Mouse (Mus musculus): ENCODE data around the gene Cd28. TPM values are rescaled to one million over a fixed set of nuclear protein-coding genes. Genes with fewer than 3 reads are reported as not detected.

Gene Cd28
- total RNA-seq (2021): under 1 TPM; 0.30 to 0.80 TPM
- long read RNA-seq, experiment 1, partial matches to known transcripts: 0 of 1 reads
- long read RNA-seq, experiment 1, other reads (novel, unspliced or antisense): 1 of 1 reads
- long read RNA-seq, experiment 2, partial matches to known transcripts: 1 of 1 reads
- long read RNA-seq, experiment 2, other reads (novel, unspliced or antisense): 0 of 1 reads

DNA sequence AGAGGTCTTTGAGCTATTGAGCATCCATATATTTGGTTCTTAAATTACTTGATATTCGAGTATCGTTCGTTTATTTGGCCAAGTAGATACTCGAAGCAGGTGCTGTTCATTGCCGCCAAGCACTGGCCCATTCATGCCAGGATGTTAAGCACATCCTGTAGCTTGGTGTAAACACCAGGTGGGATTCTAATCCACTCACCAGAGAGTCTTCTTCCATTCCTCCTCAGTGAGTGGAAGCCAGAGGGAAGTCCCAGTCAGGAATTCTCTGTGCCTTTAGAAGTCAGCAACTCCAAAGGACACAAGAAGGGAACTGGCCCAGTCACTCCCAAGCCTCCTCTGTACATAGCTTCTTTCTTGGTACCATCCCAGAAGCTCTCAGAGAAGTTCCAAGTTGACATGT, at the start of gene Cd28:
Gene Cd28 (plus strand): TSS at position 234 of the 400 bp plus-strand sequence.
- no peak for DNase-seq (ENCODE audit: low spot score in 2 of 2)

DNA sequence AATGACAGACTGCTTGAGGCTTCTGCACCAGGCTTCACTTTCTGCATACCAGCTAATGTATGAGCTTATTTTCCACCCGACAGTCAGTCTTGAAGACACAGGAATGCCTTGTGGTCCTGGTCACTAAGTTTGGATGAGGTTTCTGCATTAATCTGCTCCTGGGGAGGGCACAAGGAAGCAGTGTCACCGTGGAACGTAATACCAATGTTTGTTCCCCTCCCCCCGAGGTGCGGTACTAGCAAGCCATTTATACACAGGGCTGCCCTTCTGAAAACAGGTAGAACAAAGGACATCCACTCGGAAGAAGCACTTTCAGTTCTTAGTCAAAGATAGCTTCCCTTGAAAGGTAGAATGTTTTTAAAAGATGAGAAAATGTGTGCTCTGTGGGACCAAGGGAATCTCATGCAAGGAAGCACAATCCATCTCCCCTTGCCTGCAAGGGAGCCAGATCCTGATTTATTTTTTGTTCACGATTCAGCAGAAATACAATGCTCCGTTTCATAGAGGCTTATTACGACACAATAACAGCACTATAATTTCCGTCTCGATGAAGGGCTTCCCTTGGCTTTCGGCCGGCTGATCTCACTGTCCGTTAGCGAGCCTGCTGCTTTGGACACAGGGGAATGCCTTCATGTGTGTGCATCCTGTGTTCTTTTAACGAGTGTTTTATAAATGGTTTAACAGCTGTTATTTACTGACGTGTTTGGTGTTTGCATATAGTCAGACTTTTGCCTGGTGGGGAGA, 48.6 kb upstream of the Cd28 start:
- DNase-seq (ENCODE audit: low spot score in 2 of 2): no peak

DNA sequence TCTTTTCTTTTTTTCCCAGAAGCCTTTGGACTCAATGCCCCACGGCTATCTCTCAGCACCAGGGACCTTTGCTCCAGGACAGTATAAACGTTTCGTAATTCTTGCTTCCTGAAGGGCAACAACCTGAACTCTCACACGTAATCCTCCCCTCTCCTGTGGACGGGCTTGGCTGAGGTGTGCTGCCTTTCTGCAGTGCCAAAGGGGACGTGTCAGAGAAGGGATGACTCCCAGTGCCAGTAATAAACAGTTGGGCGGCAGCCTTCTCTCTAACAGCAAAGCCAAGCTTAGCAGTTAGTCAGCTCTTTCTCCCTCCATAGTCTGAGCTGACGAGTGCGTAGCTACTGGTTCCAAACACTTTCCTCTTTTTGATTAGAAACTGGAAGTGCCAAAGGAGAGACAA, 47.6 kb upstream of the Cd28 start:
- DNase-seq (ENCODE audit: low spot score in 2 of 2): no peak

DNA sequence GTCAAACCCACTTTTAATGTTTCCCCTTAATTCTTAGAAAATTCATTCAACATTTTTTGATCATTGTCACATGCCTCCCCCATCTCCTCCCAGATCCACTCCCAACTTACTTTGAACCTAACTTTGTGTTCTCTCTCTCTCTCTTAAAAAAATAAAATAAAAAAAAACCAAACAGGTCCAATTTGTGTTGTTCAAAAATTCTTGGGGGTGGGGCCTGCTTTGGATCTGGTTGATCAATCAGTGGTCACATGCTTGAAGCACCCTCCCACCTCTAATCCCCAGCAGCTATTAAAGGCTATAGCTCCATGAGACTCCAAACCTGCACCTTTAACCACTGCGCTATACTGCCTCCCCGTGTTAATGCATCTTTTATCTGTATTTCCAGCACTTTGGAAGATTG, 46.9 kb upstream of the Cd28 start:
- DNase-seq (ENCODE audit: low spot score in 2 of 2): no peak

DNA sequence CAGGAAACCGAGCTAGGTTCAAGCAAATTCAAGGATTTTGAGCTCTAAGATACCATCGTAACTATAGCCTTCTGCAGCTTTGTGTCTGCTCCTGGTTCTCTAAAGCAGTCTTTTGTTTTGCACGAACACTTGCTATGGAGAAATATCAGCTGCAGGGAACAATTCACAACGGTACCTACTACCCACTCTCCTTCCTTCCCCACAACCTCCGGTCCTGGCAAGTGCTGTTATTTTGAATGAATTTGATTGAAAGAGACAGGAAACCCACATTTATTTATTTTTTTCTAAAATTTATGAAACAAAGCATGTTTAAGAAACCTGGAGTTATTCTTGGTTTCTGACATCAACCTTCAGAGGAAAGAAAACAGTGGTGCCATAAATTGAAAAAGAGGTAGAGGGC, 46.4 kb upstream of the Cd28 start:
- DNase-seq (ENCODE audit: low spot score in 2 of 2): no peak

DNA sequence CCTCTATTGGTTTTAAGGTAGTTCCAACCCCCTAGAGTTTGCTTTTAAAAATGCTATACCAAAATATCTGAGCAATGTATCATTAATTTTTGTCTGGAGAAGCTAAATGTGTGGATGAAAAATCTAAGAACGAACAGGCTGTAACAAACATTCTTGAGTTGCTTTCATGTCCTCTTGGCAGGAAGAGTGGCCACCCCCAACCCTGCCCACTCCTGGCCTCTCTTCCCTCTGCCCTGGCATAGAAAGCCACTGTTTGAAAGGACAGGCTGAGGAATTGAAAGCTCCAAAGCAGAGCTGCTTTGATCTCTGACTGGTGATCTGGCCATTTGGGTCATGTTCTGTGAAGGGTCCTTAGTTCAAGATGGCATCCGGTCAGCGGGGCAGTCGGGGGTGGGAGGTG, 32.8 kb upstream of the Cd28 start:
- DNase-seq (ENCODE audit: low spot score in 2 of 2): no peak

DNA sequence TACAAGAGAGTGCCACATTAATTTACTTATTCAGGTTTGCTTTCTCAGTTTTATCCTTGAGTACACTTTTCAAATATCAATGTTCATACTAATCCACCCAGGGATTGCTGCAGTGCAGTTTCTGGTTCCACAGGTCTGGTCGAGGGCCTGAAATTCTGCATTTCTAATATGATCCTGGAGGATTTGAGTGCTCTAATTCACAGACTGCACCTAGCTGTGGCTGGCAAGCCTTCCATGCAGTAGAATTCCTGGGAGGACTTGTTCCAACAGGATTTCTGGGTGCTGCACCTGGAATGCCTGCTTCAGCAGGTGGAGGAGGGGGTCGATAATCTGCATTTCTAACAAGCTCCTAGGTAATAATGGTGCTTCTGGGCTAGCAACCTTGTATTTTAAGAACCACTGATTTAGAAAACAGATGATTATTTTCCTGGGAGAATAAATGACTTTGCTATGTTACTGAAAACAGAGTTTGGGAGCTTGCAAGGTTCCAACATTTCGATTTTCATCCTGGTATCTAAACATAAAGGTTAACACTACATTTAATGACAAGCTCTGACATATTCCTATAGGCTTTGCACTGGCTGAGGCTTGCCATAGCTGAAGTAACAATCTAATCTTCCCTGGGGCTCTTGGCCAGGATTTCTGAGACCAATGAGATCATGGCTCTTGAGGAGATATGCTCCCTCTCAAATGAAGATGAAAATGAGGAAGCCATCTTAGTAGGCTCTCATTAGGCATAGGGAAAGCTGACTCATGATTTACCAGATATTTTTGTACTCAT, 20.3 kb upstream of the Cd28 start:
- DNase-seq (ENCODE audit: low spot score in 2 of 2): no peak

DNA sequence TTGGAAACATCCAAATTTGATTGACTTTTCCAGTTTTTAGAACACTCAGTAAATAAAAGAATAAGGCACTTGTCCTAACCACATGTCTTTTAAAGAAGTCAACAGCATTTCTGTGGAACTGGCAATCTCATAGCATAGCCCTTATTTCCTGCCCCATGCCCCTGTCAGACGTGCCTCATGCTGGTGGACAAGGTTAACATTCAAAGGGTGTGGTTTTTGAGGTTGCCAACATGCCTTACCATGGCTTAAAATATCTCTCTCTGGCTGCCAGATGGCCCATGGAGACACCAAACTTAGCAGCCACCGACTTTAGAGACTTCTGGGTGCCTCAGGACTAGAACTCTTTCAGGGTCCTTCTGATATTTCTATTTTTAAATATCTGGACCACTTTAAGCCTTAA, 14.0 kb upstream of the Cd28 start:
- DNase-seq (ENCODE audit: low spot score in 2 of 2): no peak

DNA sequence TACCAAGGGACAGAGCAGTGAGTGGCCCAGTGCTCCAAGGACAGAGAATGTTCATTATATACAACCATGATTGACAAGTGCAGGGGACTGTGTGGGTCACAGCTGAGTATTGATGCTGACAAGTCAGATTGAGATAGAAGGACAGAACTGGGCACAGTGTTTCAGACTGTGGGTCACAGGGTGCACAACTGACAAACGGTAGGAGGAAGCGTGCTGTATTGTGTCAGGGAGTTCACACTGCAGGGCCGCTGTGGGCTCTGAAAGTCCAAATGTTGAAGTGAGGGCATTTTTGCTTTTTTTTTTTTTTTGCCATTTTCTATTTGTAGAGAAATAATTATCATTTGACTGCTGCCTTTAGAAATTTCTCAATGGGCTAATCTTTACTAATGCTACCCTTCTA, 3.4 kb upstream of the Cd28 start:
- no peak for DNase-seq (ENCODE audit: low spot score in 2 of 2)

DNA sequence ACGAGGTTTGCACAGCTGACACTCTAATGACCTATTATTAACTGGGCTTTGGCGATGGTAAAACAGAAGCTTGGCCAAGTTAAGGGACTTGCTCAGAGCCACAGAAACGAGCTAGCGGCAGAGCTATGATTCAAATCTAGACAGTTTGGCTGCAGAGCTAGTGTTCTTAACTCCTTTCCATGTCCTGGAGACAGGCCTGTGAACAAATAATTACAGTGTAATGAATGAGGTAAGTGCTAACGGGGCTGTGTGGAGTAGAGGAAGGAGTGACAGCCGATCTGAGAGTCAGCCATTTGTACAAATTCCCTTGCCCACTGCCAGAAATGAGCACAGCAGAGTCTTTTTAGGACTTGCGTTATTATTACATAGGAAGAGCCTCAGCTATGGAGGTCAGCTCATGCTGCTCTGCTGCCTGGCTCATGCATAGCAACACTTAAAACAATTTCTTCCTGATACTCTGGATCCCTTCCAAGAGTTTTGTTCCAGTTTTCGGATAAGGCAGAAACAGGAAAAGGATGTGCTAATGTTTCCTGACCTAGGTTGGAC, 876 bp upstream of the Cd28 start:
- no peak for DNase-seq (ENCODE audit: low spot score in 2 of 2)

DNA sequence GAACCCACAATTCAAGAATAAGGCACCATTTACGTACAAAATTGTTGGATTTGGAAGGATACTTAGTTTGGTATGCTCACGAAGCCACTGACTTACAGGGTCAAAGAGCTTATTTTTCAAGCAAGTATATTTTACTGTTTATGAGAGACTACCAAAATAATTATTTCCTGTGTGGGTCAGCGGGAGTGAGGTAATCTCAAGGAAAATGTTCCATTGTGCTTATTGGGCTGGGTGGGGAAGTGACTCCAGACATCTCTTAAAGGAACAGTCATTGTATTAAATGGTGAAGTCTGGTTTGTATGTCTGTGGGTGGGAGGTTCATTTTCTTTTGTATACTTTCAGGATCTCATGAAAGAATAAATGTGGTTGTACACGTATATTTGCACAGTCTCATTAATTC, 2.0 kb downstream of the Cd28 start:
- DNase-seq (ENCODE audit: low spot score in 2 of 2): no peak

DNA sequence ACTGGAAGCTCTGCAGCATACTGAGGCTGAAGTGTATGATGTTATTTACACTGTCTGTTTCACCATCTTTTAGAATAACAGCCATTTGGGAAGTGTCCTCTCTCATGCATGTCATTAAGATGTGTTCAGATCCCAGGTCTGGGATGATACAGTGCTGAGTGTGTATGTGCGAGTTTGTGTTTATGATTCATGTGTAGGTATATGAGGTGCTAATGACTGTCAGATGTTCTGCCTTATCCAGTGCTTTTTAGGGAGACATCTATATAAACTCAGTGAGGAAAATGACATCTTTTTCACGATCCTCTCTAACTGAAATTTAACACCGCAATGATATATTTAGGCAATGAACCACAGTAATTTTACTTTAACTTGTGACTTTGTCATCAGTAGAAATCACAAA, 7.0 kb downstream of the Cd28 start:
- no peak for DNase-seq (ENCODE audit: low spot score in 2 of 2)

DNA sequence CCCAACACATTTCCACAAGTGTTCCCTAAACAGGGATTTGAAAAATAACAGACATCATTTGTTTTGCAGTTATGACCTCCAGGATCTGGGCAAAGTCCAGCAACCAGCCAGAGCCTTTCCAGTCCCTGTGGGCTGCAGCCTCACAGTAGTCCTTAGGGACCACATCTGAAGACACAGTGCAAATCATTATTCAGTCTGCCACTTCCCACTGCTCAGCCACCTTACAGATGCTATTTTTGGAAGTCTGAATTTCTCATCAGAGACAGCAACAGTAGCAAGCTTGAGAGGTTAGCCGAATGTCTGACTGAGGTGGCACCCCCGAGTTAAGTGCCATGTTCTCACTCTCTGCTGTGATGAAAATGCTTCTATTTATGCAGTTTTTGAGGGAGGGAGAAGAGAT, 15.3 kb downstream of the Cd28 start:
- DNase-seq (ENCODE audit: low spot score in 2 of 2): no peak

DNA sequence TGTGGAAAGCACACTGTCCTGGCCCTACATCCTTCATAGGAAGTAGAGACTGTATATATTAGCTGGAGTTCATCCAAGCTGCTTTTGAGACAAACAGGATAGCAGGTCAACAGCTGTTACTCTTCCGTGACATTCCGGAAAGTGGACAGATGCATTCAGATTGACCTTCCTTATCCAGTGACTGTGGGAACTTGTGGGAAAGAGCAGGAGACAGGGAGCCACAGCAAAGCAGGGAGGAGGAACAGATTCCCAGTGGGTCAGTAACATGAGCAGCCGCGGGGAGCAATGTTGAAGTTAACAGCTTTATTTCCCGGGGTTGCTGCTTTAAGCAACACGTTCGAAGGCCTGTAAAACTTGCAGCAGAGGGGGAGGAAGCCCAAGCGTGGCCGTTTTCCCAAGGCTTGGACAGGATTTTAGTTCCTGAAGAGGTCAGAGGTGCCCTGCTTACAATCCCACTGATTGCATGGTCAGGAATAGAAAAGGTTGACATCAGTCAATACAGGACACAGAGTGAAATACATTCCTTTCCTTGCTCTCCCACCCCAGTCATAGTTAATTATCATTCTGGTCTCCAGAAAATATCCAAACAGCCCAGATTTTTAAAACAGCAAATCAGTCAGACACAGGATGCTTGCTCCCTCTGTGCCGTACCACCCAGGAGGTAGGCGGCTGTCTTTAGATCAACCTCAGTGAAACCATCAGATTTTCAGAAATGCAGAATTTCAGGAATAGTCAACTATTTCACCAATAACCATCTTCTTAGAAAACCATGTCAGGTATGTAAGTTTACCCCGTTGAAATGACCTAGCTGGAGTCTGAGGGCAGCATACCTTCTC, 18.7 kb downstream of the Cd28 start:
- no peak for DNase-seq (ENCODE audit: low spot score in 2 of 2)

DNA sequence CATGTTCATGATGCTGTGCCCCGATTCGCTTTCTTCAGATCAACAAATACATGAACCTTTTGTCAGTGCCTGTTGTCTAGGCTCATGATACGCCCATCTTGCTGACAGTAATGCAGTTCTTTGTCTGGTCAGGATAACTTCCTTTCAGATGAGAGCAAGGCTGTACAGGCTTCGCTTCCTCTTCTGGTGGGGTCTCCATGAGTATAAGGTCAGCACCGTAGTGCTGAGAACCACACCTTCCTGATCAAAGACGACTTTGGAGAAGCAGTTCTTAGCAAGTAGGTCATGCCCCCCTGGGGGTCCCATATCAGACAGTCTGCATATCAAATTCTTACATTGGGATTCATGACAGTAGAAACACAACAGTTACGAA, 19.3 kb downstream of the Cd28 start:
- no peak for DNase-seq (ENCODE audit: low spot score in 2 of 2)

DNA sequence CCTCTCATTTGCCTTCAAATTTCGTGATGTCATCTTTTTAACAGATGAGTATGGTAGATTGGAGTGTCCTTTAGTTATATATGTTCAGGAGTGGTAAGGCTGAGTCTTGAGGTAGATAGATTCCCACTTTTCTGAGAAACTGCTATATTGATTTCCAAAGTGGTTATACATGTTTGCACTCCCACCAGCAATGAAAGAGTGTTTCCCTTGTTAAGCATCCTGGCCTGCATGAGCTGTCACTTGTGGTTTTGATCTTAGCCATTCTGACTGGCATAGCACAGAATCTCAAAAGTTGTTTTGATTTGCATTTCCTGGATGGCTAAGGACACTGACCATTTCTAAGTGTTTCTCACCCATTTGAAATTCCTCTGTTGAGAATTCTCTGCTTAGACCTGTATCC, 27.7 kb downstream of the Cd28 start:
- no peak for DNase-seq (ENCODE audit: low spot score in 2 of 2)

DNA sequence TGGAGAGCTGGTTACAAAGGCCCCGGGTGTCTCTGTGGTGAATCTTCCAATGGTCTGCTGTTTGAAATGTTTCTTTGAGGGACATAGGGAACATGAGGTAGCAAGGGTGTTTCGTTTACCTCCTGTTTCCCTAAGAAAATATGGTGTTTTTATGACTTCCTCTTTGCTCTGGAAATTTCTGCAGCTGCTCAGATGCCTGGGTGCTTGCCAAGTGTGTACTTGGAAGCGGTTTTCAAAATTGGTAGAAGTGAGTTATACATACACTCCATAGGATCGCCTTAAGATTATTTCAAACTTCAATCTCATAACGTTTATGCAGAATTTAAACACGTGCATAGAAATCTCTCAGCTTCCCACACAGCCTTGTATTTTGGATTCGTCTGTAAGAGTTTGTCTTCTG, 29.1 kb downstream of the Cd28 start:
- no peak for DNase-seq (ENCODE audit: low spot score in 2 of 2)

DNA sequence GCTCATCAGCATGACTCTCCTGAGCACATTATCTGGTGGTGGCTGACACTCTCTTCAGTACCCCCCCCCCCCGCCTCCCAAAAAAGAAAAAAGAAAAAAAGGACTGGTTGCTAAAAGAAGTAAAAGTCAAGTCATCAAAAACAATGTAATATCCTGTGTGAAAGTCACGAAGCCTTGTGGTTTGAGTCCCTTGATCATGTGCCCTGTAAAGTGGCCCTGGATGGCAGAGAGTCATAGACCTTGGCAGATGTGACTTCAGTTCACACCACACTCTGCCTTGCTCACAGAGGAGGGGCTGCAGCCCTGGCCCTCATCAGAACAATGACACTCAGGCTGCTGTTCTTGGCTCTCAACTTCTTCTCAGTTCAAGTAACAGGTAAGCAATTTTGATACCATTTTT, 29.6 kb downstream of the Cd28 start:
- DNase-seq (ENCODE audit: low spot score in 2 of 2): no peak

DNA sequence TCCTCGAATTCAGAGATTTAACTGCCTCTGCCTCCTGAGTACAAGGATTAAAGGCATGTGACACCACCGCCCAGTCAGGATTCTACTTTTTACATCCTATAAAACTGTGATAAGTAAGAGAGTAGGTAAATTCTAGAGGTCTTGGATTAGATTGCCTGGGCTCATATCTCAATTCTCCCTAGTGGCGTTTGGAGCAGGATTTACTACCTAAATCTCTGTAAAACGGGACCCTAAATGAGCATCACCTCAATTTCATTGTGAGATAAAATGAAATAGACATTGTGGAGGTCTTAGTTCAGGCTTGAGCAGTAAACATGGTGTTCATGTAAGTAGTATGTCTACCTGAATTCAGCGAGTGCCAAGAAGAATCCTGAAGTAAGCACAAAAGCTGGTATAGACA, 30.3 kb downstream of the Cd28 start:
- DNase-seq (ENCODE audit: low spot score in 2 of 2): no peak

DNA sequence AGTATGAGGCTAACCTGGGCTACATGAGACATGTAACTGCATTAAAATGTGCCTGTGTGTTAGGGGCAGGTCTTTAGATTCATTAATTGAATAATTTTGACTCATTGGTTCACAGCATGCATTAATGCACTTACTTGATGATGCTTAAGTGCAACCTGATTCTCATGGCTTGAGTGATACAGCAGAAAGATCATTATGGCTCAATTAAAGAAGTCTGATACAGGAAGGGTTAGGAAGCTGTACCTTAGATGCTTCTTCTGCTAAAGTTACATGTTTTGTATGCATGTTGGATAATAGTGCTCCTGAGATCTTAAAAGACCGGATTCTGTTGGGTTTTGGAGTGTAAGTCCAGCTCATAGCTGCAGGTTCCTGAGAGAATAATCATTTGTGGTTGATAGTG, 31.7 kb downstream of the Cd28 start:
- no peak for DNase-seq (ENCODE audit: low spot score in 2 of 2)

DNA sequence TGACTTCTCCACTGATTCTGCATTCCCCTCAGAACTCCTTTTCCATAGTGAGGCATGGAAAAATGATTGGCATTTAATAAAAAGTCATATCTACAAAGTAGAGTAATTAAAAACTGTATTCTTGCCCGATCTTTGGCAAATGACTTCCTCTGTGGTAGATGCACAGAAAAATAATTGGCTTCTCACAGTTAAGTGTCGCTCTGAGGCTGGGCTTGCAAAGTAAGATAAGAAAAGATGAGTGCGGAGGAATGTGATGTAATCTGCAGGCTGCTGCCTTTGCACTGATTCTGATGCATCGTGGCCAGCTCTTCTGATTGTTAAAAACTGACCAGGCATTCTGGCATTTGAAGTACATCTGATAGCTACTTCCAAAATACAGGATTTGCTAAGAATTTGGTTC, 32.3 kb downstream of the Cd28 start:
- DNase-seq (ENCODE audit: low spot score in 2 of 2): no peak
